Mouse (Mus musculus): ENCODE data around the gene C330007P06Rik. TPM values are rescaled to one million over a fixed set of nuclear protein-coding genes. Genes with fewer than 3 reads are reported as not detected.
"Not testable (repeated sequence)": the region's sequence is repeated elsewhere in the genome, so short reads cannot be mapped to it uniquely, and the experiment has no call there.

The C330007P06Rik gene
- polyA plus RNA-seq, 1 experiment, result 0.12 TPM

DNA sequence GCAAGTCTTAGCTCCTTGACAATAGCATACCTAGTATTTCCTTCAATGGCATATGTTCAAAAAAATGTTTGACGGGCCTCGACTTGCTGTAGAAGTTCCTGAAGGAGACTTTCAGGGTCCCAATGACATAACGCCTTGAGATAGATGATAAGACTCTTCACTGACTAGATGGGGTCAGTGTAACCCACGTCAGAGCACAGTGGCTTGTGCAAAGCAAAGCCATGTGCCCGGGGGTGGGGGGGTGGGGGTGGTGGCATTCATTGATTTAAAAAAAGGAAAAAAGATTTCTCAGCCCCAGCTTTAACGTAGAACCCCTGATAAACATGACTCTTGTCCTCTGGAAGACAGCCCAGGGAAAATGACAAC is 65.6 kb downstream of the C330007P06Rik start:
- H3K9me3 ChIP-seq (ENCODE audit: control insufficient read depth, low read length), result no peaks in the 10 kb centered on the region
- H3K4me3 ChIP-seq (replicated peaks), result peak overlapping the region; percentile 78
- no peak for TF ChIP-seq GATA1 (IDR thresholded peaks at IDR 0.05; ENCODE audit: low read length)
- TF ChIP-seq TAL1 (IDR thresholded peaks at IDR 0.05; ENCODE audit: low read length), result no peak
- H3K4me1 ChIP-seq (ENCODE audit: control insufficient read depth), result peaks cover 16% of the 10 kb centered on the region
- H3K36me3 ChIP-seq (ENCODE audit: control insufficient read depth), result no peaks in the 10 kb centered on the region
- H3K27me3 ChIP-seq (ENCODE audit: control insufficient read depth), result no peaks in the 10 kb centered on the region

DNA sequence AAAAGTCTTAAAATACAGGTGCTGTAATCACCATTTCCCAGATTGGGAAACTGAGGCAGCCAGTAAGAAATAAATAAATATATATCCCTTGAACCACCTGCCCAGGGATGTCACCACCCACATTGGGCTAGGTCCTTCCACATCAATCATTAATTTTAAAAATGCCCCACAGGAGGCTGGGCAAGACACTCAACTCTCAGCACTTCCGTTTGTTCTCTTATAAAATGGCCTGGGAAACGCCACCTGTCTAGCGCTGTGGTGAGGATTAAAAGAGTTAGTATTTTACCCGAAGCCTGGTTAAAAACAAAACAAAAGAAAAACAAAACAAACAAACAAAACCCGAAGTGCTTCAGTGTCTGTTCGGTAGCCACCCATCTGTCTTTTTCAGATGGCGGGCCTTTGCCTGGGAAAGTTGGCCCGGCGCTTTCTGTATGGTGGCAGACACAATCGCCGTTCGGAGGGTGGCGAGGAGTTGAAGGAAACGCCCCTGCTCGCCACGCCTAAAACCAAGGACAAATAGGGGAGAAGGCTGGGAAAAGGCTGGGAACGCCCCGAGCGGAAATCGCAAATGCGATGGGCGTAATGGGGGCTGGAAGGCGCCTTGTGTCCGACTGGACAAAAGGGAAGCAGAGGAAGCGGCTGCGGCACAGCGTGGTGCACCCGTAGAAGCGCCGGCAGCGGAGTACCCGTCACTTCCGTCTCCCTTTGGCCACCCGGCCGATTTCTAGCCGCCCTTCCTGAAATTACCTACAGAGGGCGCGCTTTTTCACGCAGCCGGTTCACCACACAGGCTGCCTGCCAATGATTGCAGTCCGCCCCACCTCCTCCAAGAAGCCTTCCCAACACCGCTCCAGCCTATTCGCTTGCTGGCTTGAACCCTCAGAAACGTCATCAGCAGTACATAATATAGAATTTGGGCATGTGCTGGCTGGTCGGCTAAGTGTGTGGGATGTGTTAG is 66.3 kb downstream of the C330007P06Rik start:
- no peaks in the 10 kb centered on the region for H3K9me3 ChIP-seq (ENCODE audit: control insufficient read depth, low read length)
- no peak for TF ChIP-seq GATA1 (IDR thresholded peaks at IDR 0.05; ENCODE audit: low read length)
- TF ChIP-seq TAL1 (IDR thresholded peaks at IDR 0.05; ENCODE audit: low read length), result peak; percentile 10; the same call in 1 of the 3 replicates
- peaks cover 16% of the 10 kb centered on the region for H3K4me1 ChIP-seq (ENCODE audit: control insufficient read depth)
- H3K4me3 ChIP-seq (replicated peaks), result peak overlapping the region; percentile 78
- no peaks in the 10 kb centered on the region for H3K36me3 ChIP-seq (ENCODE audit: control insufficient read depth)
- no peaks in the 10 kb centered on the region for H3K27me3 ChIP-seq (ENCODE audit: control insufficient read depth)

- H3K4me3 ChIP-seq (replicated peaks), result no peak overlapping the region
- peaks cover 16% of the 10 kb centered on the region for H3K4me1 ChIP-seq (ENCODE audit: control insufficient read depth)
- H3K36me3 ChIP-seq (ENCODE audit: control insufficient read depth), result no peaks in the 10 kb centered on the region
- TF ChIP-seq GATA1 (IDR thresholded peaks at IDR 0.05; ENCODE audit: low read length), result no peak
- no peaks in the 10 kb centered on the region for H3K9me3 ChIP-seq (ENCODE audit: control insufficient read depth, low read length)
- no peaks in the 10 kb centered on the region for H3K27me3 ChIP-seq (ENCODE audit: control insufficient read depth)
Observed at GRCm38 (mm10) chrX:36805466-36806235, 68.3 kb downstream of the C330007P06Rik start.

DNA sequence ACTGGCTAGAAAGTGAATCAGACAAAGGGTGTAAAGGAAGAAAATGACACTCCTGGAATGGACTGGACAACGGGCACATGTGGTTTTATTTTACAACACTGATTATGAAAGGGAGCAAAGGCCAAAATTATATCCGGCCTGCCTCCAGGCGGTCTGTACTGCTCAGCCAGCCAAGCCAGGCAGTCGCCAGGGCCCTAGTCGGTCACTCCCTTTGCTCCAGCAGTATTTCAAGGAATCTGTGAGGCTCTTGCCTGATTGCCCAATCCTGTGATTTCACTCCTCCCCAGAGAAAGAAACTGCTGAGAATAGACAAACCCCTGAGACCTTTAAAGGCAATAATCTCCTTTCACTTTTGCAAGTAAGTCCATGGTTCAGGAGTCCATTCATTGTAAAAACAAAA is 69.7 kb downstream of the C330007P06Rik start:
- no peaks in the 10 kb centered on the region for H3K27me3 ChIP-seq (ENCODE audit: control insufficient read depth)
- peaks cover 16% of the 10 kb centered on the region for H3K4me1 ChIP-seq (ENCODE audit: control insufficient read depth)
- H3K9me3 ChIP-seq (ENCODE audit: control insufficient read depth, low read length), result no peaks in the 10 kb centered on the region
- TF ChIP-seq GATA1 (IDR thresholded peaks at IDR 0.05; ENCODE audit: low read length) (no peak), TAL1 (IDR thresholded peaks at IDR 0.05; ENCODE audit: low read length) (no peak)
- no peaks in the 10 kb centered on the region for H3K36me3 ChIP-seq (ENCODE audit: control insufficient read depth)
- H3K4me3 ChIP-seq (replicated peaks), result no peak overlapping the region

- H3K27me3 ChIP-seq (ENCODE audit: control insufficient read depth), result no peaks in the 10 kb centered on the region
- no peak overlapping the region for H3K4me3 ChIP-seq (replicated peaks)
- peaks cover 12% of the 10 kb centered on the region for H3K4me1 ChIP-seq (ENCODE audit: control insufficient read depth)
- TF ChIP-seq GATA1 (IDR thresholded peaks at IDR 0.05; ENCODE audit: low read length) (no peak), TAL1 (IDR thresholded peaks at IDR 0.05; ENCODE audit: low read length) (no peak)
- H3K9me3 ChIP-seq (ENCODE audit: control insufficient read depth, low read length), result no peaks in the 10 kb centered on the region
- H3K36me3 ChIP-seq (ENCODE audit: control insufficient read depth), result peaks cover 6% of the 10 kb centered on the region
Observed at GRCm38 (mm10) chrX:36803189-36803588, 70.7 kb downstream of the C330007P06Rik start.

DNA sequence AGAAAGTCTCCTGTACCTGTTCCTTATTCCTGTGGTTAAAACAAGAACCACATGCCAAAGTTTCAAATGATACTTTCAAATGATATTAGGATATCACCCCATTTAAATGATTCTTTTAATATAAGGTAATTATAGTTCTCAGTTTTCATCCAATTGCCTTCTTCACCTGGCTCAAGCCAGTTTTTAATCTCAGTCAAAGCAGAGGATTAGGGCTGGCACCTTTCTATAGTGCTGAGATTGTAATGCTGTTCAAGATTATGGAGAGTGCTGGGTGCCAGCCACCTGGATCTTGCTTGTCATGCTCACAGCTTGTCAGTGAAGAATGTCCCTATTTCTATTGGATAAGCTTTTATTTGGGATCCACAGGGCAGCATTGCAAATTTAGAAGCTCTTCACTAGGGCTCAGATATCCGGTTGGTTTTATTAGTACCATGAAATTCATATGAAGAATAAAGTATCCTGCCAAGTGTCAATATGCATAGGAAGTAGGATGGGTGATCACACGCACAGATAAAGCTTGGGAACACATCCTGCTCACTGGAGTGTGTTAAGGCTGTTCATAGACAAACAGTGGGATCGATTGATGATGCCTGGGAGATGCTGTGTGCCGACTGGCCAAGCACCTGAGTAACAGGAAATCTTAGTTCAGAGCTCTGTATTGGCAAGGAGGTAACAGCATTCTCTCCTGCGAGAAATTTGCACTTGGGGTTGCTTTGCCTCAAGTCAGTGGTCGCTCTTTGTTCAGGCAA is 74.6 kb downstream of the C330007P06Rik start:
- peaks cover 22% of the 10 kb centered on the region for H3K36me3 ChIP-seq (ENCODE audit: control insufficient read depth)
- no peak overlapping the region for H3K4me3 ChIP-seq (replicated peaks)
- H3K4me1 ChIP-seq (ENCODE audit: control insufficient read depth), result peaks cover 19% of the 10 kb centered on the region
- no peaks in the 10 kb centered on the region for H3K27me3 ChIP-seq (ENCODE audit: control insufficient read depth)
- H3K9me3 ChIP-seq (ENCODE audit: control insufficient read depth, low read length), result peaks cover 10% of the 10 kb centered on the region
- TF ChIP-seq TAL1 (IDR thresholded peaks at IDR 0.05; ENCODE audit: low read length) (no peak), GATA1 (IDR thresholded peaks at IDR 0.05; ENCODE audit: low read length) (no peak)

GRCm38 (mm10) chrX:36796734-36797133 is 77.2 kb downstream of the C330007P06Rik start:
- not testable (repeated sequence) for H3K9me3 ChIP-seq (ENCODE audit: control insufficient read depth, low read length); H3K27me3 ChIP-seq (ENCODE audit: control insufficient read depth)
- H3K4me1 ChIP-seq (ENCODE audit: control insufficient read depth), result peaks cover 20% of the 10 kb centered on the region
- peak overlapping the region; percentile 91 for H3K4me3 ChIP-seq (replicated peaks)
- peaks cover 22% of the 10 kb centered on the region for H3K36me3 ChIP-seq (ENCODE audit: control insufficient read depth)

DNA sequence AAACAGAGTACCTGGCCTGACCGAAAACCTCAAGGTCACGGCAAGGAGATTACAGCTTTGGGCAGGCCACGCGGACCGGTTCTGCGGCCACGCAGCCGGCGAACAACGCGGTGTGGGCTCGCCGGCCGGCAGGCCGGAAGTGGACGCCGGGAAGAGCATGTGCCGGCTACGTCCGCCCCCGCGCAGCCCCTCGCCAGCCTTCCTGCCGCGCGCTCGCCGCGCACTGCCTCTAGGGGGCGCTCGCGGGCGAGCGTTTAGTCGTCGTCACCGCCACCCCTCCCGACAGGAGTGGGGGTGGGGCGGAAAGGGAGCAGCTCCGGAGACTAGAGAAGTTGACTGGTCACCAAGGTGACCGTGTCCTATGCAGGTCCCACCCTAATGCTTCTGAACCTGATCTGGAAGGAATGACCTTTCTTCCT is 77.7 kb downstream of the C330007P06Rik start:
- H3K4me3 ChIP-seq (replicated peaks), result peak overlapping the region; percentile 91
- H3K27me3 ChIP-seq (ENCODE audit: control insufficient read depth), result no peaks in the 10 kb centered on the region
- TF ChIP-seq TAL1 (IDR thresholded peaks at IDR 0.05; ENCODE audit: low read length) (no peak), GATA1 (IDR thresholded peaks at IDR 0.05; ENCODE audit: low read length) (no peak)
- peaks cover 20% of the 10 kb centered on the region for H3K4me1 ChIP-seq (ENCODE audit: control insufficient read depth)
- H3K9me3 ChIP-seq (ENCODE audit: control insufficient read depth, low read length), result peaks cover 10% of the 10 kb centered on the region
- H3K36me3 ChIP-seq (ENCODE audit: control insufficient read depth), result peaks cover 22% of the 10 kb centered on the region
